ENCODE assay signal across 9 mouse cellular contexts in the genomic region with DNA sequence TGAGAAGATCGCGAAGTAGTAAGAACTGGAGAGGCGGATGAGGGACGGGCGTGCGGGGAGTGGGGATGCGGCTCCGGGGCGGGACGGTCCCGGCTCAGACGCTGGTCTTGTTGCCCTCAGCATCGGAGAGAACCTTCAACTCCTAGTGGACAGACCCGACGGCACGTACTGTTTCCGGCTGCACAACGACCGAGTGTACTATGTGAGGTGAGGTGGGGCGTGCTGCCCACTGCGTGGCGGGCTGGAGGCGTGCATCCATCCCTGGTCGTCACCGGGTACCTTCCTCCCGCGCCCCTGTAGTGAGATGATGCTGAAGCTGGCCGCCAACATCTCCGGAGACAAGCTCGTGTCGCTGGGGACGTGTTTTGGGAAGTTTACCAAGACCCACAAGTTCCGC. TPM values are rescaled to one million over a fixed set of nuclear protein-coding genes. Genes with fewer than 3 reads are reported as not detected.
DNase-seq lines count a peak whose midpoint lies in the region; ATAC-seq and TF ChIP-seq lines count a peak whose summit lies in the region.
"Had no signal": no experiment of that assay in that cellular context is flagged by ENCODE, and none has a peak within 500 bp of the region (broad histone marks: within the 10 kb centered on the region; RNA-seq: fewer than 3 reads in every experiment).

No protein-coding gene starts in this region.

- peak overlapping the region; percentile 100 for H3K4me3 ChIP-seq in kidney, embryonic 15.5 days (replicated peaks)
- peak overlapping the region; percentile 94 for H3K4me3 ChIP-seq in forebrain, postnatal 0 days (ENCODE audit: low read depth, low read length)
- H3K4me3 ChIP-seq in macrophage (ENCODE audit: inconsistent target) = peak overlapping the region; percentile 92

- no peak for DNase-seq in kidney, adult 11 months
- no peak for DNase-seq in Patski (ENCODE audit: low read depth, low spot score)
- no peak for DNase-seq in forebrain, postnatal 0 days
- no peak for DNase-seq in right cerebral cortex, postnatal 14 days
- no peak for DNase-seq in c-Kit-positive CD71-positive TER-119-positive erythroid progenitor cells, embryonic 14.5 days (ENCODE audit: low spot score)
- DNase-seq in B cell, adult 2 months = no peak

- H3K79me2 ChIP-seq in macrophage (ENCODE audit: inconsistent target) = peaks cover 60% of the 10 kb centered on the region

- TF ChIP-seq CTCF in Patski (IDR thresholded peaks at IDR 0.05) = no peak
- TF ChIP-seq CTCF in forebrain, postnatal 0 days (IDR thresholded peaks at IDR 0.05; ENCODE audit: low read depth) = peak; percentile 40; the same call in 1 of the 2 replicates

- CTCF ChIA-PET in Patski (lab: Charles Lee) = no interaction called here

- H3K4me2 ChIP-seq in kidney, embryonic 15.5 days = peak overlapping the region; percentile 93
- H3K4me2 ChIP-seq in forebrain, postnatal 0 days (ENCODE audit: low read depth) = peak overlapping the region; percentile 59

- H3K27ac ChIP-seq in kidney, embryonic 15.5 days = peak overlapping the region; percentile 67
- no peak overlapping the region; the same call in 1 of the 2 replicates for H3K27ac ChIP-seq in forebrain, postnatal 0 days (ENCODE audit: low read depth, low read length)
- H3K27ac ChIP-seq in macrophage = peak overlapping the region; percentile 36

- in situ Hi-C loops in Patski (cut with MboI; ENCODE audit: low pct_unique_long_range_greater_than_20kb) = no loop called here

- under 1% methylated on average over 33 of the region's 33 CpGs for WGBS in kidney, embryonic 15.5 days
- WGBS in forebrain, postnatal 0 days = under 1% methylated on average over 33 of the region's 33 CpGs
- under 1% methylated on average over 33 of the region's 33 CpGs for WGBS in macrophage (ENCODE audit: missing documents)

- H3K36me3 ChIP-seq in kidney, embryonic 15.5 days = peaks cover 54% of the 10 kb centered on the region
- H3K36me3 ChIP-seq in forebrain, postnatal 0 days (ENCODE audit: insufficient read depth) = peaks cover 34% of the 10 kb centered on the region
- peaks cover 24% of the 10 kb centered on the region for H3K36me3 ChIP-seq in macrophage (ENCODE audit: inconsistent target)

- H3K27me3 ChIP-seq in kidney, embryonic 15.5 days = no peaks in the 10 kb centered on the region
- no peaks in the 10 kb centered on the region for H3K27me3 ChIP-seq in Patski
- H3K27me3 ChIP-seq in forebrain, postnatal 0 days (ENCODE audit: insufficient read depth, low read length) = no peaks in the 10 kb centered on the region

- peaks cover 25% of the 10 kb centered on the region for H3K4me1 ChIP-seq in kidney, embryonic 15.5 days
- peaks cover 14% of the 10 kb centered on the region for H3K4me1 ChIP-seq in forebrain, postnatal 0 days (ENCODE audit: insufficient read depth)

- POLR2A ChIA-PET in Patski (lab: Charles Lee) = interaction anchor here (0.6 to 1.5 kb wide), 3 partner anchors 13 to 122 kb away, joined by 3 to 4 read pairs (median 3); a partner anchor contains a TSS

- peak overlapping the region; percentile 84 for H3K9ac ChIP-seq in kidney, embryonic 15.5 days
- H3K9ac ChIP-seq in forebrain, postnatal 0 days = peak overlapping the region; percentile 67

- H3K9me3 ChIP-seq in kidney, embryonic 15.5 days (replicated peaks) = no peaks in the 10 kb centered on the region
- H3K9me3 ChIP-seq in forebrain, postnatal 0 days (ENCODE audit: low read length) = no peaks in the 10 kb centered on the region

- peak; percentile 68 for ATAC-seq in kidney, embryonic 15.5 days (replicated peaks; ENCODE audit: low FRiP score)
- peak; percentile 37 for ATAC-seq in Patski
- ATAC-seq in forebrain, postnatal 0 days = peak; percentile 40

RNA-seq across cellular contexts. Expression of a gene that starts 0.3 kb away (rescaled TPM):
- 92.7 and 97.7 TPM in 2 replicates for polyA plus RNA-seq in kidney, embryonic 15.5 days (2015; fragmentation: Nextera tagmentation; extraction: Ambion mirVana)
- polyA plus RNA-seq in Patski (2021) (60.4 TPM), macrophage (2018) (17.4 to 38.4 TPM (median 26.7 TPM) in 3 replicates)
- total RNA-seq in forebrain, postnatal 0 days (2014; rRNA removed) = 40.1 and 64.0 TPM in 2 replicates
- polyA plus RNA-seq in forebrain, postnatal 0 days (2015; fragmentation: Nextera tagmentation; extraction: Ambion mirVana) = 68.2 and 74.0 TPM in 2 replicates
- 10 to 100 TPM in 21 of 26 experiments, 1 to 10 TPM in 5; 3.4 to 28.9 (median 14.3) TPM for total RNA-seq in macrophage (2018; cell fraction: chromatin; rRNA removed)
- 10 to 100 TPM; 13.6 to 25.8 (median 18.4) TPM for total RNA-seq in macrophage (2018; cell fraction: cytosol; rRNA removed)
- total RNA-seq in macrophage (2018; cell fraction: nucleus; rRNA removed) = 10 to 100 TPM in 21 of 26 experiments, 1 to 10 TPM in 5; 4.0 to 25.9 (median 13.9) TPM

RNA-seq across cellular contexts. Expression of a gene that starts 0.5 kb away (rescaled TPM):
- 38.2 and 40.1 TPM in 2 replicates for polyA plus RNA-seq in kidney, embryonic 15.5 days (2015; fragmentation: Nextera tagmentation; extraction: Ambion mirVana)
- polyA plus RNA-seq in Patski (2021) = 31.1 TPM
- total RNA-seq in forebrain, postnatal 0 days (2014; rRNA removed) = 42.2 and 61.3 TPM in 2 replicates
- polyA plus RNA-seq in forebrain, postnatal 0 days (2015; fragmentation: Nextera tagmentation; extraction: Ambion mirVana) = 27.8 and 33.2 TPM in 2 replicates
- 10 to 100 TPM in 22 of 26 experiments, 1 to 10 TPM in 4; 5.5 to 32.1 (median 16.3) TPM for total RNA-seq in macrophage (2018; cell fraction: chromatin; rRNA removed)
- 10 to 100 TPM; 10.7 to 25.2 (median 21.5) TPM for total RNA-seq in macrophage (2018; cell fraction: cytosol; rRNA removed)
- total RNA-seq in macrophage (2018; cell fraction: nucleus; rRNA removed) = 10 to 100 TPM in 25 of 26 experiments, 1 to 10 TPM in 1; 9.6 to 38.0 (median 19.5) TPM
- polyA plus RNA-seq in macrophage (2018) = 19.3 to 23.9 TPM (median 20.0 TPM) in 3 replicates

RNA-seq across cellular contexts. Expression of a gene that starts 8.5 kb away (rescaled TPM):
- polyA plus RNA-seq in kidney, embryonic 15.5 days (2015; fragmentation: Nextera tagmentation; extraction: Ambion mirVana) = 23.2 and 23.8 TPM in 2 replicates
- polyA plus RNA-seq in Patski (2021) (0.42 TPM), macrophage (2018) (not detected in 3 replicates)
- total RNA-seq in forebrain, postnatal 0 days (2014; rRNA removed) = not detected in 2 replicates
- polyA plus RNA-seq in forebrain, postnatal 0 days (2015; fragmentation: Nextera tagmentation; extraction: Ambion mirVana) = not detected in 2 replicates
- total RNA-seq in macrophage (2018; cell fraction: chromatin; rRNA removed) = not detected
- not detected for total RNA-seq in macrophage (2018; cell fraction: cytosol; rRNA removed)
- not detected for total RNA-seq in macrophage (2018; cell fraction: nucleus; rRNA removed)
- total RNA-seq: neutrophil, adult 5-6 weeks had no signal

RNA-seq across cellular contexts. Expression of a gene that starts 8.6 kb away (rescaled TPM):
- polyA plus RNA-seq in kidney, embryonic 15.5 days (2015; fragmentation: Nextera tagmentation; extraction: Ambion mirVana) = 57.8 and 60.5 TPM in 2 replicates
- polyA plus RNA-seq in Patski (2021) = 36.9 TPM
- 34.4 and 37.2 TPM in 2 replicates for total RNA-seq in forebrain, postnatal 0 days (2014; rRNA removed)
- 26.1 and 32.1 TPM in 2 replicates for polyA plus RNA-seq in forebrain, postnatal 0 days (2015; fragmentation: Nextera tagmentation; extraction: Ambion mirVana)
- 1 to 10 TPM in 20 of 26 experiments, under 1 TPM in 2, not detected in 4; 0.84 to 4.3 (median 2.1) TPM for total RNA-seq in macrophage (2018; cell fraction: chromatin; rRNA removed)
- total RNA-seq in macrophage (2018; cell fraction: cytosol; rRNA removed) = 10 to 100 TPM in 3 of 26 experiments, 1 to 10 TPM in 23; 3.2 to 11.2 (median 5.9) TPM
- 1 to 10 TPM in 22 of 26 experiments, under 1 TPM in 1, not detected in 3; 0.78 to 8.7 (median 2.5) TPM for total RNA-seq in macrophage (2018; cell fraction: nucleus; rRNA removed)
- 8.2 to 21.8 TPM (median 10.7 TPM) in 3 replicates for polyA plus RNA-seq in macrophage (2018)

RNA-seq across cellular contexts. Expression of a gene that starts 25.9 kb away (rescaled TPM):
- 65.9 and 70.0 TPM in 2 replicates for polyA plus RNA-seq in kidney, embryonic 15.5 days (2015; fragmentation: Nextera tagmentation; extraction: Ambion mirVana)
- polyA plus RNA-seq in Patski (2021) = 57.2 TPM
- total RNA-seq in forebrain, postnatal 0 days (2014; rRNA removed) = 142 and 145 TPM in 2 replicates
- polyA plus RNA-seq in forebrain, postnatal 0 days (2015; fragmentation: Nextera tagmentation; extraction: Ambion mirVana) = 174 TPM in 2 replicates
- 10 to 100 TPM in 25 of 26 experiments, 1 to 10 TPM in 1; 6.7 to 34.9 (median 23.8) TPM for total RNA-seq in macrophage (2018; cell fraction: chromatin; rRNA removed)
- total RNA-seq in macrophage (2018; cell fraction: cytosol; rRNA removed) = 10 to 100 TPM; 31.0 to 41.8 (median 36.9) TPM
- total RNA-seq in macrophage (2018; cell fraction: nucleus; rRNA removed) = 10 to 100 TPM; 11.3 to 36.5 (median 26.8) TPM
- polyA plus RNA-seq in macrophage (2018) = 37.0 to 41.2 TPM (median 40.7 TPM) in 3 replicates

Comparison
In these comparisons a context has a peak if more than half of its experiments do, and no peak if none do; other contexts are left out.
1. RNA of a gene that starts 8.5 kb away (polyA plus RNA-seq): 23.2 to 23.8 TPM in kidney, embryonic 15.5 days; 0.42 TPM in Patski (single experiment), not detected in forebrain, postnatal 0 days and not detected in macrophage; every median in the first group is over 10 times any median in the second.
2. Peak in every context shown above with its lines, with median percentiles within 50 percentile points of each other: ATAC-seq and H3K4me3 ChIP-seq.